Mouse (Mus musculus): ENCODE measurements around the gene Smurf1.

GRCm38 (mm10) chr5:144933486-144933885 is 32.2 kb downstream of the Smurf1 start:
- TF ChIP-seq CTCF (IDR thresholded peaks at IDR 0.05; ENCODE audit: low read depth, low read length) (no peak), TAL1 (conservative IDR thresholded peaks at IDR 0.05; ENCODE audit: low read depth, low read length) (no peak), GATA1 (IDR thresholded peaks at IDR 0.05; ENCODE audit: borderline replicate concordance, low read length) (no peak), POLR2AphosphoS5 (IDR thresholded peaks at IDR 0.05; ENCODE audit: insufficient replicate concordance, low read depth, low read length) (no peak), GATA2 (IDR thresholded peaks at IDR 0.05; ENCODE audit: borderline replicate concordance, low read depth, low read length) (no peak)

All from G1E (cell line).